Mouse (Mus musculus) left cerebral cortex, postnatal 25 days (tissue): Measurements from ENCODE around the gene Kdm4b. TPM values are rescaled to one million over a fixed set of nuclear protein-coding genes. Genes with fewer than 3 reads are reported as not detected.

ENCODE experiments used
- DNase-seq, 2 experiments: peaks; one replicate each; pipeline ENCODE4 v3.0.0; 2022; ENCODE audit warnings: low spot score in 2 of 2, mixed read lengths in 1 of 2
- intact Hi-C: fragments of 180-260 bp; cut with DNase I; formaldehyde crosslinking; loops from one replicate; pipeline ENCODE4 v1.15.1; 2025
- total RNA-seq, 2 experiments: library from RNA; stranded (reverse); gene quantifications; 2 replicates each; pipeline ENCODE4 v1.2.3; 2021

Gene Kdm4b
- total RNA-seq, 2 experiments from 2014 or later = 70.0 to 74.4 TPM

DNA sequence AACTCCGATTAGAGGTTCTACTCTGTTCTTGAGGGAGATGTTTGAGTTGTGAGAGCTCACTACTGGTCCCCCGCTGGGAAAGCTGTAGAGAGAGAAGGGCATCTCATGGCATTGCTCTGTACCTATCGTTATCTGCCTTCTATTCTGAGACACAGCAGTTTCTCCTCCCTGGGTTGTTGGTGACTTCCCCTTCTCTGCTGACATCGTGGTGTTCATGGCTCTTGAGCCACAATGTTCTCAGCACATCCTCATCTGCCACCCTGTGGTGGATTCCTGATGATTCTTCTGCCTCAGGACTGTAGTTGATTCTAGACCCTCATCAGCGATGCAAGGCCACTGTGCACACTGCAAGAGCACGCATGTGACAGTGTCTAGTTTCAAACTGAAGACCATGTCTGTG is 11.9 kb downstream of the Kdm4b start:
- intact Hi-C loops = no loop called here
- DNase-seq = no peak

DNA sequence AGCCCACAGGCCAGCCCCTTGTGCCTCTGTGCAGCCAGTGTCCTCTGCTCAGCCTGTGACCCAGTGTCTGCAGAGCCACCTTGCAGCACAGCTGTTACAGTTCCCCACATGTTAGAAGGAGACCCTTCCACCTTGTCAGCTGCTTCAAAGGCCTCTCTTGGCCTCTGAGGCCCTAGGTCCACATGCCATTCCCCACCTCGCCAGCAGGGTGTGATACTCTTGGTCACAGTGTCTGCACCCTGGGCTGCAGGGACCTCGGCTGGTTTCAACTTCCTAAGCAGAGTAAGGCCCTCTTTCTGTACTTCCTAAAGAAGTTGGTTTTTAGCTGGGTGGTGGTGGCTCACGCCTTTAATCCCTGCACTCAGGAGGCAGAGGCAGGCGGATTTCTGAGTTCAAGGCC is 13.0 kb downstream of the Kdm4b start:
- intact Hi-C loops = no loop called here

DNA sequence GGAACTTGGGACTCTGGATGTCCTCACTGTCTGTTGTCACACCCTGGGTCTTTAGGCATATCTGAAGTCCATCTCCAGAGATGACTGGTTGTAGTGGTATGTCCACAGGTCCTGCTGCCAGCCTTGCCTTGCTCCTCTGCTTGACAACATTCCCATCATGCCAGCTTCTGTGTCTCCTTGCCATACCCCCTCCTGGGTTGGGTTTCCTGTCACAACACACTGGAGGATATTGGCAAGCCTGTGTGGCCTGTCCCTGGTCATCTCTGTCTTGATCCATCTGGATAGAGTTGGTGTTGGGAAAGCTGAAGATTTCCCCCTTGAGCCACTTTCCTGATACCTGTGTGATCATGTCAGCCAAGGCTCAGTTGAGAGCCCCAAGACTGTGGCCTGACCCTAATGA is 14.9 kb downstream of the Kdm4b start:
- DNase-seq = no peak
- intact Hi-C loops = no loop called here

More for the DNA sequence above, 13.0 kb downstream of the Kdm4b start:
- DNase-seq = no peak

DNA sequence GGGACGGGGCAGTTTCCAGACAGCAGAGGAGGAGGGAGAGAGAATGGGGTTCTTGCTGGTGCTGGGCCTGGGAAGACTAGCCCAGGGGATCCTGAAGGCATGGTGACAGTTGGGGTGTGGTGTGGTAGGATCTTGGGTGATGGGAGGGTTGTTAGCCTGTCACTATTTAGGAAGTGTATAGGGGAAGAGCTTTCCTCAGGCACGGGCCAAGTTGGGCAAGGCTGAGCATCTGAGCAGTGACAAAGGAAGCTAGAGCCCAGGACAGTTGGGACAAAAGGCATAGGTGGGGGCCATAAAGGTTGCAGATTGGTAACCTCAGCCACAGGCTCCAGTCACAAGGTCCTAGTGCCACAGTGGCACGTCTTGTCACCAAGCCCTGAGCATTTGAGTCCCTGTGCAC is 17.6 kb downstream of the Kdm4b start:
- intact Hi-C loops = no loop called here
- DNase-seq = no peak

DNA sequence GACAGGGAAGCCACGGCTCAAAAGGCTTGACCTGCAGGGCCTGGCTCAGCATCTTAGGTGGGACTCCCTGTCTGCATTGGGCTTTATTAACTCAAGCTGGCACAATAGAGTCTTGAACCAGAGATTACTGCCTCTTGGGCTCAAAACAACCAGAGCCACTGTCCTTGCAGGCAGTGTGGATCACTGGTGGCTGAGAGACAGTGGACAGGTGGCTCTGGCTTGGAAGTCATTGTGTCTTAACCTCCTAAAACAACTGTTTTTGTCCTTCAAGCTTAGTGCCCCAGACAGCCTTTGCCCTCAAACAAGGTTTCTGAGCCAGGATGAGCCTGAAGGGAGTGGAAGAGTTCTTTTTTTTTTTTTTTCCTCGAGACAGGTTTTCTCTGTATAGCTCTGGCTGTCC is 19.5 kb downstream of the Kdm4b start:
- intact Hi-C loops = no loop called here

DNA sequence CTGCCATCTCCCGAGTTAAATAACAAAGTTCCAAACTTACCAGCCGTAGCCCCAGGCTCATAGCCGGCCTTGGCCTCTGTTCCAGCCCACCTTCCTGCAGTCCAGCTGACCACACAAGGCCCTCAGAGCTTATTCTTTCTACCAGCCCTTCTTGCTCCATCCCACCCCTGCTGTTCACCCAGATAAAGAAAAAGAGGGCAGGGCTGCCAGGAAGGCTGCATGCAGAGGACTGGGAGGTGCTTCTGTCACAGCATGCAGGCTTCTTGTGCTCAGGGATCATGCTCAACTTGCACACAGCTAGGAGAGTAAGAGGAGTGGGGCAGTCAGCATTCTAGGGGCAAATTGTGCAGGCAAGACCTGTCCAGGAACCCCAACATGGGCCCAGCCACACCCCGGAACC is 22.3 kb downstream of the Kdm4b start:
- DNase-seq = no peak
- intact Hi-C loops = no loop called here

More for the DNA sequence above, 19.5 kb downstream of the Kdm4b start:
- DNase-seq = no peak

DNA sequence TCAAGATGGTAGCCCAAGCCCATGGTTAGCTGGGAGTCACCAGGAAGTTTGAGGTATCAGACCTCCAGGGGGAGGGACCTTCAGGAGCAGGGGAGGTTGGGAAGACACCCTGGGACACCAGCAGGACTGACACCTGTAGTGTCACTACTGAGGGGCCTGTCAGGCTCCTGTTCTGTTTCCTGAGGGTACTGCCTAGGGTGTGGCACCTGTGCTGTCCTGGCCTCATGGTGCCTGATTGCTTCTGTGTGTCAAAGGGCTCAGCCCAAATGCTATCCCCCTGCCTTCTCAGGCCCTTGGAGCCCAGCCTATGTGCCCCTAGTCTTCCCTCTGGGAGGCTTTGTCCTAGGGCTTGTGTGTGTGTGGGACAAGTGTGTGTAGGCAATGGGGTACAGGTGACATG is 22.7 kb downstream of the Kdm4b start:
- intact Hi-C loops = no loop called here
- DNase-seq = no peak

DNA sequence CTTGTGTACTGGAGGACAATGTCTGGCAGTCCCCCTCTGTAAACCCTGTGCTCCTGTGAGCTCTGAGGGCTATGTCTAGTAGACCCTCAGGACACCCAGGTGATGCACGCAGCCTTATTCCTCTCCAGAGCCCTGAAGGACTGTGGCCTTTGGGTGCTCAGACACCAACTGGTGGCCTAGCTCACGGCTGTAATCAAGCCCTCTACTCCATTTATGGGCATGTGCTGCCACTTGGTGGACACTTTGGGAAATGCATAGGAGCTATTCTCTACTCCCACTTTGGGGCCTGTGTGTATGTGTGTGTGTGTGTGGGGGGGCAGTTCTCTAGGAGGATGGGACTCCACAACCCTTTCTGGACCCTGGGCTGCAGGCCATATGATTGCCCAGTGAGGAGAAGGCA is 24.8 kb downstream of the Kdm4b start:
- peak; percentile 74 to 77 for DNase-seq
- intact Hi-C loops = no loop called here

DNA sequence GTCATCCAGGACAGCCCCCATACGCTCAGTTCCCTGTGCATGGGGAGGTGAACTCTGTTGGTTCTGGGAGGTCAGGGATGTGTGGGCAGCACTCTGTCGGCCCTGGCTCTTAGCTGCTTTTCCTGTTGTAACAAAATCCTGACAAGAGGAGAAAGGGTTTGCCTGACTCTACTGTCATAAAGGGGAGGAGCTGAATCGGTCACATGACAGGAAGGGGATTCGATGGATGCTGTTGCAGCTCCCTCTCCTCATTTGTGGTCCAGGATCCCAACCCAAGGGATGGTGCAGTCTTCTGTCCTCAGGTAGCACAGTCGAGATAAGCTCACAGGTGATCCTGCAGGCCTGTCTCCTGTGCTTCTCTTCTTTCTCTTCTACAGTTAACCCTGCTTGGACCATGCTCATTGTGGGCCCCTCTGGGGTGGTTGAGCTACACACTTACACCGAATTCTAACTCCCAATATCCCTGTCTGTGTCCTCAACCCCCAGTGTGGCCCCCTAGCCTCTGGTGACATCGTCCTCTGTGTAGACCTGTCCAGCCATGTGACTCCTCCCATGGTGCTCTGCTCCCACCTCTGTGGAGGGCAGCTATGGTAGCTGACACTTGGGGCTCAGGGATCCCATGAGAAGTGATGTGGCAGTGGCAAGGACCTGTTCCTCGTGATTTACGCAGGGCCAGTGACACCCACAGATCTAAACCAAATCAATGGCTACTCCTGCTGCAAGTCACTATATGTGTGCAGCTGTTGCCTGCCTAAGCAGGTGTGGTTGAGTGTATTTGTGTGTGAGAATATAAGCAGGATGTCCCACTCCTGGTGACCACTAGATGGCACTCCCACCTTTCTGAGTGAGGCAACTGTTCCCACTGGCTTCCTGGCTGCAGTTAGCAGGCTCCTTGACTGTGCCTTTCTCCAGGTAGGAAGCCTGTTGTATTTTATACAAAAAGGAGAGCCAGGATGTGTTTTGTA is 31.3 kb downstream of the Kdm4b start:
- DNase-seq = peak; percentile 79 to 86
- intact Hi-C loops = loop anchor here (1.0 to 5.0 kb wide), 3 partner anchors 50 to 202 kb away; no protein-coding TSS in a partner anchor

DNA sequence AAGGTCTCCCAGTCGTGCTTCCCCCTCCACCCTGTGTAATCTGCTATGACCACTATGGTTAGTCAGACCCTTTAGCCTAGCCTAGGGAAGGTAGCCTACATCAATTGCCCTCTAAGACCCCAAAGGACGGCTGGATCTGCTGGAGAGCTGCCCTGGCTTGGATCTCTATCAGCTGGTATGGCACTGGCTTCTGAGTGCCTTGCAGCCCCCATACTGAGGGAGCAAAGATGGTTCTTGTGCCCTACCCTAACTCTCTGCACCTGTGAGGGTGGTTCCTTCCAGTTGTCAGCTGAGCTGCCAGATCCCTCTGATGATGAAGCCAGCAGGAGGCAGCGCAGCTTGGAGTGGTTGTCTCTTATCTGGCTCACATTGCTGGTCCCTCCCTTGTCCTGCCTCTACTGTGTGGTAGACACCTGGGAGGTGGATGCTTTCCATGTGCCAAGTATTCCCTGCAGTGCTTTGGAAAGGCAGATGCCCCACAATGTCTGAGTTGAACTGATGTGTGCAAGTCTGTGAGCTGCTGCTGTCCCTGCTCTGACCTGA is 33.4 kb downstream of the Kdm4b start:
- DNase-seq = peak in 1 of 2 experiments; percentile 31
- intact Hi-C loops = loop anchor here (5.0 kb wide), 1 partner anchor 48 kb away; no protein-coding TSS in a partner anchor

DNA sequence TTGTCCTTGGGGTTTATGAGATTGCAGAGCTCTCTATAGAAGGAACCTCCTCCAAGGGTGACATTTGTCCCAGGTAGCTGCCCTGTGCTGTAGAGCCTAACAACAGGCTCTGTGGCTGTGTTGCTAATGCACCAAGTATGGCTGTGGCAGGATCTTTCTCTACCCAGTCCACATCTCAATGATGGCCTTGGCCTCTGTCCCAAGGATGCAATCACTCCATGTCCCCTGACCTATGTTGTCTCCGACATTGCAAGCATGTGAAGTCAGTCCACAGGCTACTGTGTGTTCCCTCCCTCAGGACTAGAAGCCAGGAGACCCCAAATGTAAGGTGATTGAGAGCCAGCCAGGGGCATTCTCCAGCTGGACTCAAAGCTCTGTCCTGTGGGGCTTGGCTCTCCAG is 34.0 kb downstream of the Kdm4b start:
- no peak for DNase-seq
- intact Hi-C loops = loop anchor here (2.0 to 5.0 kb wide), 2 partner anchors 47 to 193 kb away; no protein-coding TSS in a partner anchor

DNA sequence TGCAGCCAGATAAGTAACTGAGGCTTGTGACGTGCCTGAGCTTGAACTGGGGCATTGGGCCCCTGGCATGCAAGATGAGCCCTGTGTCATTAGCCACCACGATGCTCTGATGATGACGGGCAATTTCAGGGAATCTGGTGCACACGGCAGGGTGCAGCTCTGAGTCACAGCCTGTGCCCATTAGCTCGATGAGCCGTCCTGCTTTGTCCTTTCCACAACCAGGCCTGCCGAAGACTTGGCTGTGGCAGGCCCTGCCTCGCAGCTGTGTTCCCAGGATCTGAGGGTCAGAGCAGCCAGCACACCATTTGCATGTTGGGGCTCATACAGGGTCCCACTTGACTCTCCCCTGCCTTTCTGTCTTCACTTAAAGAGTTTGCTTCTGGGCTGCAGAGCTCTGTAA is 34.6 kb downstream of the Kdm4b start:
- peak in 1 of 2 experiments; percentile 49 for DNase-seq
- intact Hi-C loops = loop anchor here (2.0 kb wide), 1 partner anchor 192 kb away; no protein-coding TSS in a partner anchor

DNA sequence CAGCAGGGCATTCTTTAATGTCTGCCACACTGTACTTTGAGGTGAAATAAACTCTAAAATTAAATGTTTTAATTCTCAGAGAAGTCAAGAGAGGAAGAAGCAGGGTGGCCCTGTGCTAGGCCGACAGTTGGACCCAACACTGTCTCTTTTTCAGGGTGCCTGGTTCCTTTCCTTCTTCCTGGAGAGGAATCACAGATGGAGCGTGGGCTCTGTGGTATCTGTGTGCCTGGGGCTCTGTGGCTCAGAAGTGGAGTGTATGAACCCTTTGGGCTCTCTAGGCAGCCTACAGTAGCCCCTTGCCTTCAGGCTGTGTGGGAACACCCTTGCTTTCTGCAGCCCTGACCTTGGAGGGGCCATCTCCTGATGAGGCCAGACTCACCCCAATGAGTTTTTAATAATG is 35.7 kb downstream of the Kdm4b start:
- intact Hi-C loops = loop anchor here (2.0 kb wide), 1 partner anchor 191 kb away; no protein-coding TSS in a partner anchor

DNA sequence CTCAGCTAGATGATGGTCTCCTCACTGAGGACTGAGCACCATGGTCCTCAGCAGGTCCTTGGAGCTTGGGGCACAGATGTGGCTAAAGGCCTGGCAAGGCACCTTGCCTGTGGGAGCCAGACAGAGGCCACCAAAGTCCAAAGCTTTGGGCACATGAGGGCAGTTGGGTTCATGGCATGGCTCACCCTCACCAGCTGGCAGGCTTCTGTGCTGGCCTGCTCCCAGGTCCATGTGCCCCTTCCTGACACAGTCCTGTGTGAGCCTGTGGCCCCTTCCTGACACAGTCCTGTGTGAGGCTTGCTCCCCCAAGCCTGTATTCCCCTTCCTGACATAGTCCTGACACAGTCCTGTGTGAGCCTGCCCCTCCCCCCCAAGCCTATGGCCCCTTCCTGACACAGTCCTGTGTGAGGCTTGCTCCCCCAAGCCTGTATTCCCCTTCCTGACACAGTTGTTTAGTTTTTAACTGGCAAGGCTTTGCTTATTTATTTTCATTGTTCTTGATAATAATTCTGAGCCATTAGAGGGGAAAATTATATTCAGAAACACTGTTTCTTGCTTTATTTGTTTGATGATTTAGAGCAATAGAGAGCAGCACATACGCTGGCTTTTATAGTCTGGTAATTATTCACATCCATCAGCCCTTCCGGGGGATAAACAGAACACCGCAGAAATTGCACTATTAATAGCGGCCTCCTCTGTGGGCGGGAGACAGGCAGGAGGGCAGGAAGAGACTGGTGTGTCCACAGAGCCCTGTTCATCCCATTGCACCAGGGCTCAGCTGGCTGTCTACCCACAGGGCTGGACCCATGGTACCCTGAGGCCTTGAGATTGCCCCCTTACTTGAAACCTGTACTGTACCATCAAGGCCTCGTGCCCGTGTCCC is 40.2 kb downstream of the Kdm4b start:
- no peak for DNase-seq
- intact Hi-C loops = no loop called here

More for the DNA sequence above, 35.7 kb downstream of the Kdm4b start:
- peak in 1 of 2 experiments; percentile 67 for DNase-seq

DNA sequence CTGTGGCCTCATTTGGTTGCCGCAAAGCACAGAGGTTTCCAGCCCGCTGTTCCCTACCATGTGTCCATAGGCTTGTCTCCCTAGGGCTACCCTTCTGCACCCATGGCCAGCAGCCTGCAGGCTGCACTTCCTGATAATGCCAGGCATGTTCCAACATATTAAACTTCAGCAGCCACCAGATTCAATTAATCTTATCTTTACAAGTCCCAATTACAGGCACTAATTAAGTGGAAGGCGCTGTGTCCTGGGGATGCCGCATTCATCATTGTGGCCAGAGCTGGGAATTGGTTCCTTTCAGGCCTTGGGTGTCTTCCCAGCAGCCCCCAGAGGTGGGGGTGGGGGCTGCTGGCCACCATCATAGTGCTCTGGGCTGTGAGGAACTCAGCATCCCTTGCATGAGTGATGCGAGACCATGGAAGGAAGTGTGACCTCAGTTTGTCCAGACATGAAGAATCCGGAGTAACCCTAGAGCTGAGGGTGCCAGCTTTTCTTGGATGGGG is 42.5 kb downstream of the Kdm4b start:
- intact Hi-C loops = no loop called here
- DNase-seq = no peak

DNA sequence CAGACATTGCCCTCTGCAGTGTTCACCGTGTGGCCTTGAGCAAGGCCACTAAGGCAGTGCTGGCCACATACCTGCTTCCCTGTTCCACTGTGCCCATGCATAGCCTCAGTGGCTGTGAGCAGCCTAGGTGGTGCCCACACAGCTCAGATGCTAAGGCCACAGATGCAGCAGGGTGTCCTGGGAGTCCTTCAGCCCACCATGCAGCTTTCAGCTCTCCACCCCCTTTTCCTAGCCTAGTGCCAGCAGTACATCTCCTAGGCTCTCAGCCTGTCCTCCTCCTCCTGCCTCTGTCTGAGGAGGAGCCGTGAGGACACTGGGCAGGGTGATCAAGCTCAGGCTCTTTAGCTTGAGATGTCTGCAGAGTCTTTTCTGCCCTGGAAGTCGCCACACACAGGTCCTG is 44.2 kb downstream of the Kdm4b start:
- peak in 1 of 2 experiments; percentile 77 for DNase-seq
- intact Hi-C loops = no loop called here

DNA sequence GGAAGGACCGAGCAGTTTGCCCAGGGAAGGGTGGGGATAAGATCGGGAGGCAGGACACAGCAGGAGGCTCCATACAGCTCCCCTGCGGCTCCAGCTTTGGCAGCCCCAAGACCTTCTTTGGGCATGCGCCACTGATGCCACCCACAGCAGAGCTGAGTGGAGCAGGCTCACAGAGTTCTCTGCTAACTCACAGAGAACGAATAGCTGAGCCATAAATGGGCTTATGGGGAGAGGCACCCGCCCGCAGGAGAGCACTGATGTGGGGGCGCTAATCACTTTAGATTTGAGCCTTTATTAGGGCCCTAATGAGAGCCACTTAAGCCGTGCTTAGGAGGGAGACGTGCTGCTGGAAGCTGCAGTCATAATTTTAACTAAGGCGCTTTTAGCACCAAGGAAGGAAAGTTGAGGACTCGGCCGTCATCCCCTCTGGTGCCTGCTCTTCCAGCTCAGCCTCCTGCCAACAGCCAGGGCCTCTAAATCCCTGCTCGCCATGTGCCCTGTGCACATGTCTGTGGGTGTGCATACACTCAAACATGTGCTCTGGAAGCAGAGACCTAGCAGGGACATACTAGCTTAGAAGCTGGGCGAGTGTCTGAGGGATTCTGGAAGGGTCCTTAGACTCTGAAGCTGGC is 45.3 kb downstream of the Kdm4b start:
- intact Hi-C loops = no loop called here
- peak; percentile 78 to 93 for DNase-seq

DNA sequence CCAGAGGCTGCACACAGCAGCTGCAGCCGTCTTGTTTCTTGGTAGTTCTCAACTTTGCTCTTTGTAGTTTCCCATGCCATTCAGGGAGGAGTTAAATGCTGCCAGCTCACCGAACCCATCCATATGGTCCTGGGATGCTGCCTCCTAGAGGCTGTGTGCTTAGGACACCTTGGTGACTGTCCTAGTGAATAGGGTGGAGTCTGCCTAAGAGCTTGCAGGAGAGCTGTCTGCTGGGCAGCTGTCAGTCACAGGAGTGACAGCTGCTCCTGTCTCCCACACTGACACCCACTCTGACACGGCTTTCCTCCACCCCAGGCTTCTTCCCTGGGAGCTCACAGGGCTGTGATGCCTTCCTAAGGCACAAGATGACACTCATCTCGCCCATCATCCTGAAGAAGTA is 46.2 kb downstream of the Kdm4b start:
- peak in 1 of 2 experiments; percentile 39 for DNase-seq
- intact Hi-C loops = no loop called here
